Mouse (Mus musculus) neural tube, embryonic 15.5 days (tissue): ENCODE data around the gene Olfr1394. TPM values are rescaled to one million over a fixed set of nuclear protein-coding genes. Genes with fewer than 3 reads are reported as not detected.

Source experiments
- polyA plus RNA-seq: library from polyadenylated mRNA; unstranded; fragments of >200 nt; fragmentation: Nextera tagmentation; extraction: Ambion mirVana; gene quantifications from 2 replicates; pipeline ENCODE4 v1.2.1, GENCODE M21; 2015

Gene Olfr1394
- polyA plus RNA-seq, 1 experiment from 2014 or later, result not detected

Other genes with a start within 250 kb of the Olfr1394 start
- 2.2 and 3.4 TPM in 2 replicates for gene Psme2b, start 208.2 kb upstream of the Olfr1394 start, polyA plus RNA-seq
- not detected in 2 replicates for gene Olfr56, start 175.5 kb upstream of the Olfr1394 start, polyA plus RNA-seq
- 0.24 and 0.88 TPM in 2 replicates for gene 9930111J21Rik1, start 175.0 kb upstream of the Olfr1394 start, polyA plus RNA-seq
- gene Gm12185, start 162.2 kb upstream of the Olfr1394 start, polyA plus RNA-seq, result 0.10 TPM in 1 of 2 replicates, not detected in the other
- gene Tgtp1, start 160.2 kb upstream of the Olfr1394 start, polyA plus RNA-seq, result 7.9 TPM in 1 of 2 replicates, not detected in the other
- gene 9930111J21Rik2, start 103.1 kb upstream of the Olfr1394 start, polyA plus RNA-seq, result 0.36 and 0.64 TPM in 2 replicates
- 0.14 and 8.5 TPM in 2 replicates for gene Tgtp2, start 90.2 kb upstream of the Olfr1394 start, polyA plus RNA-seq
- 0.64 and 6.6 TPM in 2 replicates for gene Ifi47, start 77.8 kb upstream of the Olfr1394 start, polyA plus RNA-seq
- gene Olfr1396, start 39.5 kb upstream of the Olfr1394 start, polyA plus RNA-seq, result not detected in 2 replicates
- not detected in 2 replicates for gene Olfr1395, start 12.1 kb upstream of the Olfr1394 start, polyA plus RNA-seq
- 0.17 and 0.59 TPM in 2 replicates for gene Btnl9, start 32.8 kb downstream of the Olfr1394 start, polyA plus RNA-seq
- gene Zfp62, start 48.9 kb downstream of the Olfr1394 start, polyA plus RNA-seq, result 33.6 and 38.2 TPM in 2 replicates
- gene Mgat1, start 89.8 kb downstream of the Olfr1394 start, polyA plus RNA-seq, result 34.0 and 46.2 TPM in 2 replicates
- not detected in 2 replicates for gene Olfr1393, start 123.9 kb downstream of the Olfr1394 start, polyA plus RNA-seq
- gene Olfr1392, start 130.9 kb downstream of the Olfr1394 start, polyA plus RNA-seq, result not detected in 2 replicates
- not detected in 2 replicates for gene Olfr10, start 150.4 kb downstream of the Olfr1394 start, polyA plus RNA-seq
- gene Olfr1391, start 168.4 kb downstream of the Olfr1394 start, polyA plus RNA-seq, result not detected in 2 replicates
- gene Olfr1390, start 180.8 kb downstream of the Olfr1394 start, polyA plus RNA-seq, result not detected in 2 replicates